ENCODE assay signal across 21 mouse cellular contexts in genomic region chr17:7855851-7856250, GRCm38 (mm10). TPM values are rescaled to one million over a fixed set of nuclear protein-coding genes. Genes with fewer than 3 reads are reported as not detected.
DNase-seq lines count a peak whose midpoint lies in the region; ATAC-seq and TF ChIP-seq lines count a peak whose summit lies in the region.
"Had no signal": no experiment of that assay in that cellular context is flagged by ENCODE, and none has a peak within 500 bp of the region (broad histone marks: within the 10 kb centered on the region; RNA-seq: fewer than 3 reads in every experiment).

No protein-coding gene starts in this region.

- TF ChIP-seq POLR2A in MEL (IDR thresholded peaks at IDR 0.05; ENCODE audit: control insufficient read depth in 1 of 2, insufficient read depth in 1 of 2, low read depth in 1 of 2, low read length in 2 of 2, poor library complexity in 1 of 2), result no peak

- no peak for TF ChIP-seq RAD21 in MEL (IDR thresholded peaks at IDR 0.05; ENCODE audit: low read depth, low read length)

- H3K4me3 ChIP-seq in liver, postnatal 0 days (ENCODE audit: low read depth, low read length), result no peak overlapping the region
- no peak overlapping the region for H3K4me3 ChIP-seq in liver, embryonic 12.5 days
- no peak overlapping the region for H3K4me3 ChIP-seq in MEL (ENCODE audit: control insufficient read depth in 1 of 2, insufficient read depth in 1 of 2, low read depth in 2 of 2, low read length in 2 of 2)
- H3K4me3 ChIP-seq in hindbrain, embryonic 12.5 days, result no peak overlapping the region
- H3K4me3 ChIP-seq: embryonic facial prominence, embryonic 15.5 days; intestine, embryonic 15.5 days; layer of hippocampus, adult 2 months; limb, embryonic 15.5 days; lung, embryonic 15.5 days; midbrain, embryonic 13.5 days had no signal

- H3K36me3 ChIP-seq in liver, postnatal 0 days (replicated peaks; ENCODE audit: insufficient read depth, low read length), result no peaks in the 10 kb centered on the region
- H3K36me3 ChIP-seq in liver, embryonic 12.5 days, result no peaks in the 10 kb centered on the region
- no peaks in the 10 kb centered on the region for H3K36me3 ChIP-seq in MEL (ENCODE audit: control insufficient read depth in 1 of 2, insufficient read depth in 2 of 2, low read length in 2 of 2)
- no peaks in the 10 kb centered on the region for H3K36me3 ChIP-seq in hindbrain, embryonic 12.5 days
- H3K36me3 ChIP-seq: embryonic facial prominence, embryonic 15.5 days; intestine, embryonic 15.5 days; limb, embryonic 15.5 days; lung, embryonic 15.5 days; midbrain, embryonic 13.5 days had no signal

- H3K27me3 ChIP-seq in liver, postnatal 0 days (ENCODE audit: insufficient read depth, low read length), result no peaks in the 10 kb centered on the region
- no peaks in the 10 kb centered on the region for H3K27me3 ChIP-seq in liver, embryonic 12.5 days (replicated peaks)
- no peaks in the 10 kb centered on the region for H3K27me3 ChIP-seq in MEL (ENCODE audit: control insufficient read depth in 1 of 2, insufficient read depth in 2 of 2, low read length in 2 of 2)
- no peaks in the 10 kb centered on the region for H3K27me3 ChIP-seq in hindbrain, embryonic 12.5 days
- H3K27me3 ChIP-seq: embryonic facial prominence, embryonic 15.5 days; intestine, embryonic 15.5 days; limb, embryonic 15.5 days; lung, embryonic 15.5 days; midbrain, embryonic 13.5 days had no signal

- no peak for TF ChIP-seq CTCF in liver, postnatal 0 days (IDR thresholded peaks at IDR 0.05; ENCODE audit: low read depth)
- no peak for TF ChIP-seq CTCF in MEL (IDR thresholded peaks at IDR 0.05 in 2 of 3, conservative IDR thresholded peaks at IDR 0.05 in 1 of 3; ENCODE audit: control insufficient read depth in 1 of 3, insufficient read depth in 1 of 3, low read depth in 2 of 3, low read length in 3 of 3, poor library complexity in 1 of 3, severe bottlenecking in 1 of 3)

- no peak overlapping the region for H3K27ac ChIP-seq in liver, postnatal 0 days (ENCODE audit: low read depth)
- no peak overlapping the region for H3K27ac ChIP-seq in liver, embryonic 12.5 days
- H3K27ac ChIP-seq in MEL (ENCODE audit: control insufficient read depth, low read depth, low read length), result no peak overlapping the region
- no peak overlapping the region for H3K27ac ChIP-seq in hindbrain, embryonic 12.5 days
- H3K27ac ChIP-seq: hindbrain, embryonic 14.5 days; intestine, embryonic 15.5 days; layer of hippocampus, adult 2 months; lung, embryonic 15.5 days; midbrain, embryonic 13.5 days had no signal

- peak; percentile 51 for DNase-seq in liver, postnatal 0 days
- DNase-seq in A20 (ENCODE audit: low read depth, low spot score) (peak; percentile 63), MEL (ENCODE audit: low read depth, low spot score) (peak; percentile 69)
- peak; percentile 19 for DNase-seq in induced T-regulatory cell, adult 2 months (ENCODE audit: low read depth)
- DNase-seq in retina, embryonic 14.5 days (ENCODE audit: low spot score), result no peak
- DNase-seq: adrenal gland, adult 8-10 months; cerebellum, adult 9-10 months; gastrocnemius, postnatal 36 days; heart, postnatal 10 days; thymus, postnatal 36 days had no signal

- TF ChIP-seq EP300 in liver, postnatal 0 days (IDR thresholded peaks at IDR 0.05; ENCODE audit: low read depth), result no peak
- TF ChIP-seq EP300 in MEL (IDR thresholded peaks at IDR 0.05; ENCODE audit: low read depth in 1 of 2, low read length in 2 of 2), result no peak

- no peak overlapping the region for H3K9ac ChIP-seq in liver, postnatal 0 days (replicated peaks)
- no peak overlapping the region for H3K9ac ChIP-seq in liver, embryonic 12.5 days
- no peak overlapping the region for H3K9ac ChIP-seq in MEL (ENCODE audit: control insufficient read depth, low read depth, low read length, poor library complexity, severe bottlenecking)
- no peak overlapping the region for H3K9ac ChIP-seq in hindbrain, embryonic 12.5 days
- H3K9ac ChIP-seq: embryonic facial prominence, embryonic 15.5 days; hindbrain, embryonic 14.5 days; intestine, embryonic 15.5 days; limb, embryonic 15.5 days; lung, embryonic 15.5 days; midbrain, embryonic 13.5 days had no signal

- H3K9me3 ChIP-seq in liver, postnatal 0 days (ENCODE audit: low read length), result no peaks in the 10 kb centered on the region
- no peaks in the 10 kb centered on the region for H3K9me3 ChIP-seq in liver, embryonic 12.5 days (replicated peaks)
- H3K9me3 ChIP-seq in MEL (replicated peaks; ENCODE audit: insufficient read depth, low read length), result no peaks in the 10 kb centered on the region
- H3K9me3 ChIP-seq in hindbrain, embryonic 12.5 days (replicated peaks), result no peaks in the 10 kb centered on the region
- H3K9me3 ChIP-seq: embryonic facial prominence, embryonic 15.5 days; intestine, embryonic 15.5 days; limb, embryonic 15.5 days; lung, embryonic 15.5 days; midbrain, embryonic 13.5 days had no signal

- no peak overlapping the region for H3K4me2 ChIP-seq in liver, postnatal 0 days (ENCODE audit: low read depth, low read length)
- no peak overlapping the region for H3K4me2 ChIP-seq in liver, embryonic 12.5 days
- H3K4me2 ChIP-seq in hindbrain, embryonic 12.5 days (replicated peaks), result no peak overlapping the region
- H3K4me2 ChIP-seq: embryonic facial prominence, embryonic 15.5 days; heart, embryonic 11.5 days; hindbrain, embryonic 14.5 days; intestine, embryonic 15.5 days; limb, embryonic 15.5 days; lung, embryonic 15.5 days; midbrain, embryonic 13.5 days had no signal

- WGBS in liver, postnatal 0 days (ENCODE audit: insufficient replicate concordance), result 66% methylated on average over 8 of the region's 8 CpGs
- WGBS in liver, embryonic 12.5 days (ENCODE audit: insufficient replicate concordance), result 54% methylated on average over 8 of the region's 8 CpGs
- WGBS in hindbrain, embryonic 12.5 days, result 83% methylated on average over 8 of the region's 8 CpGs

- no peak for ATAC-seq in liver, postnatal 0 days
- ATAC-seq in liver, embryonic 12.5 days, result no peak
- ATAC-seq in hindbrain, embryonic 12.5 days (ENCODE audit: low FRiP score), result no peak
- ATAC-seq: forebrain, embryonic 16.5 days; intestine, embryonic 15.5 days; midbrain, embryonic 13.5 days had no signal

- H3K4me1 ChIP-seq in liver, postnatal 0 days (ENCODE audit: insufficient read depth), result no peaks in the 10 kb centered on the region
- peaks cover 1% of the 10 kb centered on the region; the same call in 1 of the 2 replicates for H3K4me1 ChIP-seq in liver, embryonic 12.5 days
- H3K4me1 ChIP-seq in MEL (ENCODE audit: control insufficient read depth in 1 of 2, insufficient read depth in 2 of 2, low read length in 2 of 2), result peaks cover 0 to 4% of the 10 kb centered on the region in 2 experiments; a peak in 1 of 4 replicates
- H3K4me1 ChIP-seq in hindbrain, embryonic 12.5 days, result 0 out of 2 replicates have a peak, but pooled peaks cover under 1% of the 10 kb centered on the region
- H3K4me1 ChIP-seq: intestine, embryonic 15.5 days had no signal

- H3K79me2 ChIP-seq in MEL (ENCODE audit: control insufficient read depth, insufficient read depth, low read length, poor library complexity), result no peaks in the 10 kb centered on the region

TF ChIP-seq in MEL, 35 proteins besides CTCF, POLR2A, EP300 and RAD21:
- no peak for TF ChIP-seq POLR2AphosphoS5 (IDR thresholded peaks at IDR 0.05; ENCODE audit: borderline replicate concordance, low read depth, low read length)
- TF ChIP-seq MAFK (IDR thresholded peaks at IDR 0.05; ENCODE audit: borderline replicate concordance, low read depth, low read length), result no peak
- TF ChIP-seq CHD1 (IDR thresholded peaks at IDR 0.05; ENCODE audit: low read depth, low read length), result no peak
- TF ChIP-seq MAZ (IDR thresholded peaks at IDR 0.05; ENCODE audit: low read depth, low read length), result no peak
- TF ChIP-seq TBP (IDR thresholded peaks at IDR 0.05; ENCODE audit: low read depth, low read length), result no peak
- TF ChIP-seq MXI1 (IDR thresholded peaks at IDR 0.05; ENCODE audit: low read depth, low read length), result no peak
- TF ChIP-seq USF2 (IDR thresholded peaks at IDR 0.05; ENCODE audit: borderline replicate concordance in 1 of 2, insufficient read depth in 1 of 2, low read depth in 1 of 2, low read length in 2 of 2), result no peak
- no peak for TF ChIP-seq KAT2A (conservative IDR thresholded peaks at IDR 0.05; ENCODE audit: low read depth, low read length)
- TF ChIP-seq NELFE (IDR thresholded peaks at IDR 0.05; ENCODE audit: low read depth, low read length), result no peak
- no peak for TF ChIP-seq ETS1 (IDR thresholded peaks at IDR 0.05; ENCODE audit: low read depth, low read length)
- no peak for TF ChIP-seq HCFC1 (IDR thresholded peaks at IDR 0.05; ENCODE audit: low read depth, low read length)
- TF ChIP-seq E2F4 (IDR thresholded peaks at IDR 0.05; ENCODE audit: borderline replicate concordance, low read depth, low read length), result no peak

RNA-seq across cellular contexts. Expression of gene Fndc1, which starts 28.7 kb away (rescaled TPM):
- 0.31 and 0.94 TPM in 2 replicates for polyA plus RNA-seq in liver, postnatal 0 days (2015; fragmentation: Nextera tagmentation; extraction: Ambion mirVana)
- polyA plus RNA-seq in liver, embryonic 12.5 days (2016; fragmentation: Nextera tagmentation; extraction: Ambion mirVana), result 0.19 and 0.30 TPM in 2 replicates
- total RNA-seq in MEL (2012; rRNA removed), result 0.04 TPM in 1 of 2 replicates, not detected in the other
- not detected for polyA plus RNA-seq in MEL (2012; ENCODE audit: insufficient read depth in 1 of 2, insufficient read length in 2 of 2, low read depth in 1 of 2, low replicate concordance in 2 of 2, missing spikeins in 1 of 2)
- 5.3 and 6.1 TPM in 2 replicates for polyA plus RNA-seq in hindbrain, embryonic 12.5 days (2016; fragmentation: Nextera tagmentation; extraction: Ambion mirVana)
